Mouse (Mus musculus) erythroblast, embryonic 14.5 days (primary cell): Measurements from ENCODE around the gene Nol3.

Experiments used
- GATA1 ChIP-seq: IDR thresholded peaks from 2 replicates; pipeline ENCODE4 v1.6.1; 2012; ENCODE audit warnings: low read length, inconsistent platforms, mixed read lengths
- TAL1 ChIP-seq: IDR thresholded peaks from 3 replicates; pipeline ENCODE4 v1.6.1; 2012; ENCODE audit warnings: low read length, inconsistent platforms, mixed read lengths

GRCm38 (mm10) chr8:105315073-105315769 is 39.3 kb downstream of the Nol3 start:
- TF ChIP-seq GATA1 (no peak), TAL1 (no peak)
